Mouse (Mus musculus) stomach, embryonic 16.5 days (tissue): ENCODE data around the gene Xylt1. TPM values are rescaled to one million over a fixed set of nuclear protein-coding genes. Genes with fewer than 3 reads are reported as not detected.

Experiments used
- ATAC-seq: fragments of 200-750 bp; cut with Nextera tagmentation; 2 replicates; pipeline ENCODE4 v1.8.0; 2017; ENCODE audit warnings: moderate number of reproducible peaks, moderate TSS enrichment; ENCODE audit not compliant: insufficient read depth, low FRiP score
- H3K27ac ChIP-seq: fragments of 300-500 bp; sonication (generic); 2 replicates; pipeline ENCODE4 v1.5.1; 2014; ENCODE audit warnings: low read length
- H3K27me3 ChIP-seq: fragments of 300-500 bp; sonication (generic); 2 replicates; pipeline ENCODE4 v1.6.1; 2014; ENCODE audit warnings: low read length, control low read depth, mixed read lengths; ENCODE audit not compliant: control insufficient read depth, insufficient read depth
- H3K36me3 ChIP-seq: fragments of 300-500 bp; sonication (generic); 2 replicates; pipeline ENCODE4 v1.6.1; 2014; ENCODE audit warnings: low read length; ENCODE audit not compliant: control insufficient read depth, insufficient read depth
- H3K4me1 ChIP-seq: fragments of 300-500 bp; sonication (generic); 2 replicates; pipeline ENCODE4 v1.6.1; 2014; ENCODE audit warnings: low read length, control low read depth, mixed read lengths; ENCODE audit not compliant: control insufficient read depth, insufficient read depth
- H3K4me2 ChIP-seq: fragments of 300-500 bp; sonication (generic); 2 replicates; pipeline ENCODE4 v1.6.1; 2014; ENCODE audit warnings: low read depth, low read length, mixed read lengths
- H3K4me3 ChIP-seq: fragments of 300-500 bp; sonication (generic); replicated peaks from 2 replicates; pipeline ENCODE4 v1.5.1; 2014; ENCODE audit warnings: mild to moderate bottlenecking, low read length
- H3K9ac ChIP-seq: fragments of 300-500 bp; sonication (generic); 2 replicates; pipeline ENCODE4 v1.6.1; 2014; ENCODE audit warnings: low read length
- H3K9me3 ChIP-seq: fragments of 300-500 bp; sonication (generic); replicated peaks from 2 replicates; pipeline ENCODE4 v1.6.1; 2016; ENCODE audit warnings: low read length, control low read depth; ENCODE audit not compliant: control insufficient read depth
- WGBS: fragments of 180-500 bp; shearing (Covaris S2); extraction: QIAGEN DNeasy Blood & Tissue Kit; methylation state at CpG from one replicate; pipeline ENCODE4 v1.1.7; 2014; 5-methylcytosine and 5-hydroxymethylcytosine counted together
- polyA plus RNA-seq: library from polyadenylated mRNA; unstranded; fragments of >200 nt; fragmentation: Nextera tagmentation; extraction: Ambion mirVana; gene quantifications from 2 replicates; pipeline ENCODE4 v1.2.1, GENCODE M21; 2015

Gene Xylt1
- polyA plus RNA-seq, 1 experiment from 2014 or later, result 0.79 TPM

- Histone ChIP-seq H3K36me3 (no peaks in the 10 kb centered on the region), H3K9me3 (no peaks in the 10 kb centered on the region), H3K4me1 (peaks cover 14% of the 10 kb centered on the region), H3K9ac (no peak overlapping the region), H3K4me2 (no peak overlapping the region), H3K27me3 (no peaks in the 10 kb centered on the region), H3K27ac (no peak overlapping the region), H3K4me3 (no peak overlapping the region)
- ATAC-seq, result no peak
- 71% methylated on average over 3 of the region's 3 CpGs for WGBS
These were observed 8.3 kb downstream of the Xylt1 start for GRCm38 (mm10) chr7:117389048-117389447.

- no peaks in the 10 kb centered on the region for H3K9me3 ChIP-seq
- no peak overlapping the region for H3K4me2 ChIP-seq
- no peaks in the 10 kb centered on the region for H3K36me3 ChIP-seq
- no peak overlapping the region for H3K4me3 ChIP-seq
- ATAC-seq, result no peak
- H3K27ac ChIP-seq, result no peak overlapping the region
- peaks cover 14% of the 10 kb centered on the region for H3K4me1 ChIP-seq
- 65% methylated on average over 13 of the region's 13 CpGs for WGBS
- no peak overlapping the region for H3K9ac ChIP-seq
- H3K27me3 ChIP-seq, result no peaks in the 10 kb centered on the region
These were observed 12.2 kb downstream of the Xylt1 start for GRCm38 (mm10) chr7:117392863-117393569.

GRCm38 (mm10) chr7:117393976-117394375 lies 13.2 kb downstream of the Xylt1 start:
- Histone ChIP-seq H3K36me3 (no peaks in the 10 kb centered on the region), H3K4me1 (peaks cover 14% of the 10 kb centered on the region), H3K9me3 (no peaks in the 10 kb centered on the region), H3K4me2 (no peak overlapping the region), H3K27me3 (no peaks in the 10 kb centered on the region), H3K27ac (no peak overlapping the region), H3K4me3 (no peak overlapping the region), H3K9ac (no peak overlapping the region)
- 59% methylated on average over 4 of the region's 4 CpGs for WGBS
- peak; percentile 29; the same call in 1 of the 2 replicates for ATAC-seq

- no peak overlapping the region for H3K27ac ChIP-seq
These were observed 13.6 kb downstream of the Xylt1 start for GRCm38 (mm10) chr7:117394380-117394779.

GRCm38 (mm10) chr7:117395511-117395910 lies 14.7 kb downstream of the Xylt1 start:
- Histone ChIP-seq H3K27me3 (no peaks in the 10 kb centered on the region), H3K9ac (no peak overlapping the region), H3K4me2 (no peak overlapping the region), H3K36me3 (no peaks in the 10 kb centered on the region), H3K9me3 (no peaks in the 10 kb centered on the region), H3K4me3 (no peak overlapping the region), H3K27ac (no peak overlapping the region), H3K4me1 (peaks cover 14% of the 10 kb centered on the region)
- 72% methylated on average over 6 of the region's 6 CpGs for WGBS
- no peak for ATAC-seq

More at GRCm38 (mm10) chr7:117394380-117394779, 13.6 kb downstream of the Xylt1 start:
- H3K4me2 ChIP-seq, result no peak overlapping the region
- no peak overlapping the region for H3K9ac ChIP-seq
- H3K4me3 ChIP-seq, result no peak overlapping the region
- 75% methylated on average over 6 of the region's 6 CpGs for WGBS
- no peaks in the 10 kb centered on the region for H3K36me3 ChIP-seq
- H3K4me1 ChIP-seq, result peaks cover 14% of the 10 kb centered on the region
- no peaks in the 10 kb centered on the region for H3K9me3 ChIP-seq
- ATAC-seq, result no peak
- H3K27me3 ChIP-seq, result no peaks in the 10 kb centered on the region

- Histone ChIP-seq H3K27ac (no peak overlapping the region), H3K27me3 (no peaks in the 10 kb centered on the region), H3K4me2 (no peak overlapping the region), H3K4me3 (no peak overlapping the region), H3K9ac (no peak overlapping the region), H3K9me3 (no peaks in the 10 kb centered on the region), H3K4me1 (peaks cover 8% of the 10 kb centered on the region), H3K36me3 (no peaks in the 10 kb centered on the region)
- ATAC-seq, result no peak
- 85% methylated on average over 6 of the region's 6 CpGs for WGBS
These were observed 17.1 kb downstream of the Xylt1 start for GRCm38 (mm10) chr7:117397877-117398276.

GRCm38 (mm10) chr7:117399971-117400370 lies 19.2 kb downstream of the Xylt1 start:
- Histone ChIP-seq H3K4me3 (no peak overlapping the region), H3K36me3 (no peaks in the 10 kb centered on the region), H3K9me3 (no peaks in the 10 kb centered on the region), H3K9ac (no peak overlapping the region), H3K4me2 (no peak overlapping the region), H3K27me3 (no peaks in the 10 kb centered on the region), H3K27ac (no peak overlapping the region), H3K4me1 (no peaks in the 10 kb centered on the region)
- 89% methylated on average over 5 of the region's 5 CpGs for WGBS
- ATAC-seq, result no peak

- no peak overlapping the region for H3K4me2 ChIP-seq
- no peak overlapping the region for H3K4me3 ChIP-seq
- no peaks in the 10 kb centered on the region for H3K9me3 ChIP-seq
- H3K27me3 ChIP-seq, result no peaks in the 10 kb centered on the region
- 70% methylated on average over 4 of the region's 4 CpGs for WGBS
- H3K4me1 ChIP-seq, result no peaks in the 10 kb centered on the region
- no peaks in the 10 kb centered on the region for H3K36me3 ChIP-seq
- no peak overlapping the region for H3K9ac ChIP-seq
- H3K27ac ChIP-seq, result no peak overlapping the region
- no peak for ATAC-seq
These were observed 20.8 kb downstream of the Xylt1 start for GRCm38 (mm10) chr7:117401581-117401980.

- Histone ChIP-seq H3K9ac (no peak overlapping the region), H3K27me3 (no peaks in the 10 kb centered on the region), H3K4me2 (no peak overlapping the region), H3K4me1 (no peaks in the 10 kb centered on the region), H3K9me3 (no peaks in the 10 kb centered on the region), H3K4me3 (no peak overlapping the region), H3K27ac (no peak overlapping the region), H3K36me3 (no peaks in the 10 kb centered on the region)
- WGBS, result 66% methylated on average over 3 of the region's 3 CpGs
- ATAC-seq, result no peak
These were observed 25.6 kb downstream of the Xylt1 start for GRCm38 (mm10) chr7:117406336-117406735.
